Mouse (Mus musculus) liver, embryonic 14.5 days (tissue): Measurements from ENCODE around the gene Med14.

Source experiments
- CTCF ChIP-seq: IDR thresholded peaks from 2 replicates; pipeline ENCODE4 v1.5.1; 2016; ENCODE audit warnings: antibody characterized with exemption, low read depth, control low read depth
- EP300 ChIP-seq: IDR thresholded peaks from 2 replicates; pipeline ENCODE4 v1.6.1; 2016; ENCODE audit warnings: antibody characterized with exemption, low read depth

DNA sequence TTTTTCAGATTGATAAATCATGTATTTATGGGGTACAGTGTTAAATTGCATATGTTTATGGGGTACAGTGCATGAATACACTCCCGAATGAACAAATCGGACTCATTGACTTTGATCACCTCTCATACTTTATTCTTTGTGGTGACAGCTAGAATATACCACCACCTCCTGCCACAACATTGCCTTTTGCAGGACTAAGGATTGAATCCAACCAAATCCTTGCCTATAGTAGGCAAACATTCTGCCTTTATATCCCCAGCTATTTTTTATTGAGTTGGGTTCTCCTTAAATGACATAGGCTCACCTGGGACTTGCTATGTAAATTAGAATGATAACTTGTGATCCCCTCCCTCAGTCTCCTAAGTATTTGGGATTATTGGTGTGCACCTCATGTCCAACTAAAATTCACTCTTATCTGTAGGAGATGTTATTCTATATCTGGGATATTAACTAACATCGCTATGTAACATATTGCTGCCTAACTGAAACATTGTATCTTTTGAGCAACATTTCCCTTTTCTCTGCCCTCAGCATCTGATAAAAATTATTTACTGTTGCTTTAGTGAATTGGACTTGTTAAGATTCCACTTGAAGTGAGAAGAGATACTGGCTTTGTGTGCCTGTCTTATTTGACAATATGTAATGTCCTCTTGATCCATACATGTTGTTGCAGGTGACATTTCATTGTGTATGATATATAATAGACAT lies 1.4 kb upstream of the Med14 start:
- TF ChIP-seq CTCF (no peak), EP300 (no peak)
